8 mouse cellular contexts compared by ENCODE assay signal in the genomic region with DNA sequence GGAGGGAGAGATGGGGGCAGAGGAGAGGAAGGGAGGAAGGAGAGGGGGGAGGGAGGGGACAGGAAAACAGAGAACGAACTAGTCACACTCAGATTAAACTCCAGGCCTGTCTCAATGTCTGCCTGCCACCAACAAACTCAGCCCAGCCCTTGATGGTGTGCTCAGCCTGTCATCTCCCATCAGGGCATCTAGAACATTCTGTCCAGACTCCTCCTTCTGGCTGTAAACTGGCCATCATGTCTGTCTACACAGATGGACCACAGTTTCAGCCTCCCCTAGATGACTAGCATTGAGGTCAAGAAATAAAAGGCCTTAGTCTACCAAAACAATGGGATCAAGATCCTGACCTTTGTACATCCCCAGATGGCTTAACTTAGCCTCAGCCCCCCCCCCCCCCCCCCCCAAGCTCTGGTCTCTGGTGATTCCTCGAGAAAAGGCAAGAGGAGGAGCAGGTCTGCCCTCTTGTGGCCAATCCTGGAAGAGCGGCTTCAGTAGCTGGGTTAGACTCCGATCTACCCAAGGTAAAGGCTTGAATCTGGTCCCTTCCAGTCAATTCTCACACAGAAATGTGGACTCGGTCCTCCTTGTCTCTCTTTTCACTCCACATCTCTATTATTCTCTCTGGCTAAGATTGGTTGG. TPM values are rescaled to one million over a fixed set of nuclear protein-coding genes. Genes with fewer than 3 reads are reported as not detected.
DNase-seq lines count a peak whose midpoint lies in the region; ATAC-seq and TF ChIP-seq lines count a peak whose summit lies in the region.
"Had no signal": no experiment of that assay in that cellular context is flagged by ENCODE, and none has a peak within 500 bp of the region (broad histone marks: within the 10 kb centered on the region; RNA-seq: fewer than 3 reads in every experiment).

No protein-coding gene starts in this region.

- no peak overlapping the region for H3K4me2 ChIP-seq in forebrain, embryonic 12.5 days
- H3K4me2 ChIP-seq in hindbrain, embryonic 12.5 days (replicated peaks) = no peak overlapping the region
- H3K4me2 ChIP-seq: liver, embryonic 15.5 days had no signal

- no peaks in the 10 kb centered on the region for H3K36me3 ChIP-seq in forebrain, embryonic 12.5 days (replicated peaks)
- H3K36me3 ChIP-seq in hindbrain, embryonic 12.5 days = peaks cover 3% of the 10 kb centered on the region; the same call in 1 of the 2 replicates
- H3K36me3 ChIP-seq in small intestine, adult 2 months (ENCODE audit: control insufficient read depth, insufficient read depth, low read length) = peaks cover 4% of the 10 kb centered on the region

- H3K27ac ChIP-seq in forebrain, embryonic 12.5 days = no peak overlapping the region
- H3K27ac ChIP-seq in hindbrain, embryonic 12.5 days = no peak overlapping the region
- no peak overlapping the region for H3K27ac ChIP-seq in small intestine, adult 2 months (ENCODE audit: insufficient read depth, low read depth, low read length)
- H3K27ac ChIP-seq: liver, embryonic 15.5 days had no signal

- H3K9me3 ChIP-seq in forebrain, embryonic 12.5 days = no peaks in the 10 kb centered on the region
- H3K9me3 ChIP-seq in hindbrain, embryonic 12.5 days (replicated peaks) = no peaks in the 10 kb centered on the region
- H3K9me3 ChIP-seq: liver, embryonic 15.5 days had no signal

- TF ChIP-seq CTCF in small intestine, adult 2 months (IDR thresholded peaks at IDR 0.05; ENCODE audit: extremely low read depth, insufficient read length, insufficient replicate concordance, low read depth, low read length) = peak; percentile 67; the same call in 1 of the 2 replicates

- peak; percentile 90 for DNase-seq in NIH3T3 (ENCODE audit: low read depth)
- peak; percentile 66 for DNase-seq in c-Kit-positive CD71-negative TER-119-negative erythroid progenitor cells, embryonic 14.5 days (ENCODE audit: low read depth)
- peak; percentile 81 to 86 for DNase-seq in layer of hippocampus, postnatal 14 days (ENCODE audit: low spot score in 2 of 2)

- H3K4me3 ChIP-seq in forebrain, embryonic 12.5 days (replicated peaks) = no peak overlapping the region
- H3K4me3 ChIP-seq in hindbrain, embryonic 12.5 days = no peak overlapping the region
- H3K4me3 ChIP-seq in small intestine, adult 2 months (ENCODE audit: low read depth, low read length) = no peak overlapping the region
- H3K4me3 ChIP-seq: liver, embryonic 15.5 days had no signal

- H3K4me1 ChIP-seq in forebrain, embryonic 12.5 days = no peaks in the 10 kb centered on the region
- H3K4me1 ChIP-seq in hindbrain, embryonic 12.5 days = no peaks in the 10 kb centered on the region
- H3K4me1 ChIP-seq in small intestine, adult 2 months (ENCODE audit: control insufficient read depth, insufficient read depth, insufficient read length, low read length) = no peaks in the 10 kb centered on the region
- H3K4me1 ChIP-seq: liver, embryonic 15.5 days had no signal

- ATAC-seq in forebrain, embryonic 12.5 days (ENCODE audit: low FRiP score) = peak; percentile 41; the same call in 1 of the 2 replicates
- ATAC-seq in hindbrain, embryonic 12.5 days (ENCODE audit: low FRiP score) = 0 out of 2 replicates have a peak, but pooled peaks have one; percentile 42
- 0 out of 2 replicates have a peak, but pooled peaks have one; percentile 54 for ATAC-seq in megakaryocyte-erythroid progenitor cell, adult 5-6 weeks (replicated peaks; ENCODE audit: low FRiP score, low TSS enrichment, poor library complexity, severe bottlenecking)

- TF ChIP-seq POLR2A in small intestine, adult 2 months (IDR thresholded peaks at IDR 0.05; ENCODE audit: low read depth, low read length) = no peak

- WGBS in forebrain, embryonic 12.5 days = 15% methylated on average over 5 of the region's 5 CpGs
- 14% methylated on average over 5 of the region's 5 CpGs for WGBS in hindbrain, embryonic 12.5 days
- 11% methylated on average over 5 of the region's 5 CpGs for WGBS in small intestine, adult 2 months

- no peak overlapping the region for H3K9ac ChIP-seq in forebrain, embryonic 12.5 days
- H3K9ac ChIP-seq in hindbrain, embryonic 12.5 days = no peak overlapping the region
- H3K9ac ChIP-seq: liver, embryonic 15.5 days had no signal

- no peaks in the 10 kb centered on the region for H3K27me3 ChIP-seq in forebrain, embryonic 12.5 days
- H3K27me3 ChIP-seq in hindbrain, embryonic 12.5 days = no peaks in the 10 kb centered on the region
- H3K27me3 ChIP-seq in small intestine, adult 2 months (ENCODE audit: control insufficient read depth, insufficient read depth, low read length) = no peaks in the 10 kb centered on the region
- H3K27me3 ChIP-seq: liver, embryonic 15.5 days had no signal

RNA-seq across cellular contexts. Expression of a gene that starts 7.5 kb away (rescaled TPM):
- 82.3 and 87.7 TPM in 2 replicates for polyA plus RNA-seq in forebrain, embryonic 12.5 days (2016; fragmentation: Nextera tagmentation; extraction: Ambion mirVana)
- polyA plus RNA-seq in hindbrain, embryonic 12.5 days (2016; fragmentation: Nextera tagmentation; extraction: Ambion mirVana) = 122 and 138 TPM in 2 replicates
- 100 to 1,000 TPM; 262 to 275 TPM for total RNA-seq in layer of hippocampus, postnatal 14 days (2021)
- 128 and 146 TPM in 2 replicates for total RNA-seq in megakaryocyte-erythroid progenitor cell, adult 5-6 weeks (2014; fragmentation: Nextera tagmentation)
- total RNA-seq in megakaryocyte-erythroid progenitor cell, adult 5-6 weeks (2017) = 38.0 and 103 TPM in 2 replicates
- polyA plus RNA-seq in small intestine, adult 2 months (2012; rRNA removed) = 262 and 282 TPM in 2 replicates

RNA-seq across cellular contexts. Expression of a gene that starts 20.7 kb away (rescaled TPM):
- polyA plus RNA-seq in forebrain, embryonic 12.5 days (2016; fragmentation: Nextera tagmentation; extraction: Ambion mirVana) = 1.0 and 1.7 TPM in 2 replicates
- polyA plus RNA-seq in hindbrain, embryonic 12.5 days (2016; fragmentation: Nextera tagmentation; extraction: Ambion mirVana) = 9.4 and 13.8 TPM in 2 replicates
- total RNA-seq in layer of hippocampus, postnatal 14 days (2021) = not detected
- not detected in 2 replicates for total RNA-seq in megakaryocyte-erythroid progenitor cell, adult 5-6 weeks (2014; fragmentation: Nextera tagmentation)
- total RNA-seq in megakaryocyte-erythroid progenitor cell, adult 5-6 weeks (2017) = not detected in 2 replicates
- not detected in 2 replicates for polyA plus RNA-seq in small intestine, adult 2 months (2012; rRNA removed)
- polyA plus RNA-seq: liver, embryonic 15.5 days had no signal

RNA-seq across cellular contexts. Expression of a gene that starts 40.7 kb away (rescaled TPM):
- 68.2 and 87.4 TPM in 2 replicates for polyA plus RNA-seq in forebrain, embryonic 12.5 days (2016; fragmentation: Nextera tagmentation; extraction: Ambion mirVana)
- polyA plus RNA-seq in hindbrain, embryonic 12.5 days (2016; fragmentation: Nextera tagmentation; extraction: Ambion mirVana) = 110 and 121 TPM in 2 replicates
- 1,000 to 10,000 TPM; 2,620 to 2,738 TPM for total RNA-seq in layer of hippocampus, postnatal 14 days (2021)
- not detected in 2 replicates for total RNA-seq in megakaryocyte-erythroid progenitor cell, adult 5-6 weeks (2014; fragmentation: Nextera tagmentation)
- 0.75 TPM in 1 of 2 replicates, not detected in the other for total RNA-seq in megakaryocyte-erythroid progenitor cell, adult 5-6 weeks (2017)
- 2.9 and 3.1 TPM in 2 replicates for polyA plus RNA-seq in small intestine, adult 2 months (2012; rRNA removed)

Comparison
In these comparisons a context has a peak if more than half of its experiments do, and no peak if none do; other contexts are left out.
1. RNA of a gene that starts 40.7 kb away (polyA plus RNA-seq): 110 to 121 TPM in hindbrain, embryonic 12.5 days and 68.2 to 87.4 TPM in forebrain, embryonic 12.5 days; 2.9 to 3.1 TPM in small intestine, adult 2 months; every median in the first group is over 10 times any median in the second.
2. Peak in every context shown above with its lines, with median percentiles within 50 percentile points of each other: DNase-seq and ATAC-seq.